Mouse (Mus musculus): Measurements from ENCODE around the gene Letmd1.

- TF ChIP-seq GATA1 (IDR thresholded peaks at IDR 0.05; ENCODE audit: borderline replicate concordance, low read length) (no peak), FLI1 (IDR thresholded peaks at IDR 0.05; ENCODE audit: low read length) (no peak)
These were observed 21.9 kb upstream of the Letmd1 start for GRCm38 (mm10) chr15:100446887-100447286.

All from megakaryocyte, embryonic 14.5 days (primary cell).